Mouse (Mus musculus): ENCODE results near the gene Iffo2. TPM values are rescaled to one million over a fixed set of nuclear protein-coding genes. Genes with fewer than 3 reads are reported as not detected.

Gene Iffo2
- polyA plus RNA-seq, 1 experiment from 2014 or later = 2.2 TPM

- ATAC-seq (replicated peaks; ENCODE audit: low FRiP score) (no peak), DNase-seq (ENCODE audit: low spot score) (no peak)
- Histone ChIP-seq H3K27ac (ENCODE audit: low read depth, low read length) (no peak overlapping the region), H3K4me3 (ENCODE audit: low read depth, low read length) (no peak overlapping the region), H3K9me3 (ENCODE audit: control insufficient read depth, low read length) (no peaks in the 10 kb centered on the region), H3K9ac (ENCODE audit: low read depth, low read length) (no peak overlapping the region), H3K27me3 (replicated peaks; ENCODE audit: control insufficient read depth, insufficient read depth, low read length) (no peaks in the 10 kb centered on the region), H3K36me3 (ENCODE audit: control insufficient read depth, insufficient read depth, low read length) (no peaks in the 10 kb centered on the region), H3K4me2 (no peak overlapping the region), H3K4me1 (replicated peaks; ENCODE audit: control insufficient read depth, insufficient read depth, low read length) (0 out of 2 replicates have a peak, but pooled peaks cover 4% of the 10 kb centered on the region)
- 69% methylated on average over 2 of the region's 2 CpGs for WGBS
Observed at GRCm38 (mm10) chr4:139509069-139509468, 21.3 kb upstream of the Iffo2 start.

- no peak for ATAC-seq (replicated peaks; ENCODE audit: low FRiP score)
- Histone ChIP-seq H3K36me3 (ENCODE audit: control insufficient read depth, insufficient read depth, low read length) (no peaks in the 10 kb centered on the region), H3K9ac (ENCODE audit: low read depth, low read length) (no peak overlapping the region), H3K9me3 (ENCODE audit: control insufficient read depth, low read length) (no peaks in the 10 kb centered on the region), H3K4me2 (no peak overlapping the region), H3K27me3 (replicated peaks; ENCODE audit: control insufficient read depth, insufficient read depth, low read length) (no peaks in the 10 kb centered on the region), H3K4me3 (ENCODE audit: low read depth, low read length) (no peak overlapping the region), H3K27ac (ENCODE audit: low read depth, low read length) (no peak overlapping the region), H3K4me1 (replicated peaks; ENCODE audit: control insufficient read depth, insufficient read depth, low read length) (0 out of 2 replicates have a peak, but pooled peaks cover 4% of the 10 kb centered on the region)
- no peak for DNase-seq (ENCODE audit: low spot score)
- WGBS = 70% methylated on average over 2 of the region's 2 CpGs
Observed at GRCm38 (mm10) chr4:139511557-139511956, 18.8 kb upstream of the Iffo2 start.

GRCm38 (mm10) chr4:139512985-139513384, 17.4 kb upstream of the Iffo2 start:
- H3K9me3 ChIP-seq (ENCODE audit: control insufficient read depth, low read length) = no peaks in the 10 kb centered on the region
- H3K4me2 ChIP-seq = no peak overlapping the region
- no peak overlapping the region for H3K9ac ChIP-seq (ENCODE audit: low read depth, low read length)
- whole genome bisulfite sequencing = 36% methylated on average over 2 of the region's 2 CpGs
- H3K4me1 ChIP-seq (replicated peaks; ENCODE audit: control insufficient read depth, insufficient read depth, low read length) = 0 out of 2 replicates have a peak, but pooled peaks cover 4% of the 10 kb centered on the region
- no peaks in the 10 kb centered on the region for H3K27me3 ChIP-seq (replicated peaks; ENCODE audit: control insufficient read depth, insufficient read depth, low read length)
- no peaks in the 10 kb centered on the region for H3K36me3 ChIP-seq (ENCODE audit: control insufficient read depth, insufficient read depth, low read length)
- no peak overlapping the region for H3K4me3 ChIP-seq (ENCODE audit: low read depth, low read length)
- ATAC-seq (replicated peaks; ENCODE audit: low FRiP score) = no peak
- DNase-seq (ENCODE audit: low spot score) = no peak
- no peak overlapping the region for H3K27ac ChIP-seq (ENCODE audit: low read depth, low read length)

- Histone ChIP-seq H3K4me2 (no peak overlapping the region), H3K9ac (ENCODE audit: low read depth, low read length) (no peak overlapping the region), H3K36me3 (ENCODE audit: control insufficient read depth, insufficient read depth, low read length) (no peaks in the 10 kb centered on the region), H3K27me3 (replicated peaks; ENCODE audit: control insufficient read depth, insufficient read depth, low read length) (no peaks in the 10 kb centered on the region), H3K27ac (ENCODE audit: low read depth, low read length) (no peak overlapping the region), H3K4me3 (ENCODE audit: low read depth, low read length) (no peak overlapping the region), H3K9me3 (ENCODE audit: control insufficient read depth, low read length) (no peaks in the 10 kb centered on the region), H3K4me1 (replicated peaks; ENCODE audit: control insufficient read depth, insufficient read depth, low read length) (no peaks in the 10 kb centered on the region)
- ATAC-seq (replicated peaks; ENCODE audit: low FRiP score) = no peak
- WGBS = 67% methylated on average over 6 of the region's 6 CpGs
- no peak for DNase-seq (ENCODE audit: low spot score)
Observed at GRCm38 (mm10) chr4:139519221-139519620, 11.1 kb upstream of the Iffo2 start.

- no peak overlapping the region for H3K4me3 ChIP-seq (ENCODE audit: low read depth, low read length)
- H3K27me3 ChIP-seq (replicated peaks; ENCODE audit: control insufficient read depth, insufficient read depth, low read length) = no peaks in the 10 kb centered on the region
- H3K4me1 ChIP-seq (replicated peaks; ENCODE audit: control insufficient read depth, insufficient read depth, low read length) = no peaks in the 10 kb centered on the region
- no peaks in the 10 kb centered on the region for H3K9me3 ChIP-seq (ENCODE audit: control insufficient read depth, low read length)
- ATAC-seq (replicated peaks; ENCODE audit: low FRiP score) (no peak), DNase-seq (ENCODE audit: low spot score) (no peak)
- H3K4me2 ChIP-seq = no peak overlapping the region
- H3K9ac ChIP-seq (ENCODE audit: low read depth, low read length) = no peak overlapping the region
- no peaks in the 10 kb centered on the region for H3K36me3 ChIP-seq (ENCODE audit: control insufficient read depth, insufficient read depth, low read length)
- no peak overlapping the region for H3K27ac ChIP-seq (ENCODE audit: low read depth, low read length)
- 87% methylated on average over 10 of the region's 10 CpGs for WGBS
Observed at GRCm38 (mm10) chr4:139521926-139522325, 8.4 kb upstream of the Iffo2 start.

- Histone ChIP-seq H3K27ac (ENCODE audit: low read depth, low read length) (no peak overlapping the region), H3K4me1 (replicated peaks; ENCODE audit: control insufficient read depth, insufficient read depth, low read length) (no peaks in the 10 kb centered on the region), H3K9ac (ENCODE audit: low read depth, low read length) (no peak overlapping the region), H3K4me3 (ENCODE audit: low read depth, low read length) (no peak overlapping the region), H3K4me2 (no peak overlapping the region), H3K27me3 (replicated peaks; ENCODE audit: control insufficient read depth, insufficient read depth, low read length) (no peaks in the 10 kb centered on the region), H3K9me3 (ENCODE audit: control insufficient read depth, low read length) (no peaks in the 10 kb centered on the region), H3K36me3 (ENCODE audit: control insufficient read depth, insufficient read depth, low read length) (no peaks in the 10 kb centered on the region)
- no peak for ATAC-seq (replicated peaks; ENCODE audit: low FRiP score)
- DNase-seq (ENCODE audit: low spot score) = no peak
- WGBS = 77% methylated on average over 12 of the region's 12 CpGs
Observed at GRCm38 (mm10) chr4:139526475-139526874, 3.9 kb upstream of the Iffo2 start.

- Histone ChIP-seq H3K4me1 (replicated peaks; ENCODE audit: control insufficient read depth, insufficient read depth, low read length) (no peaks in the 10 kb centered on the region; the same call in 1 of the 2 replicates), H3K9ac (ENCODE audit: low read depth, low read length) (no peak overlapping the region), H3K4me2 (no peak overlapping the region), H3K27me3 (replicated peaks; ENCODE audit: control insufficient read depth, insufficient read depth, low read length) (no peaks in the 10 kb centered on the region), H3K36me3 (ENCODE audit: control insufficient read depth, insufficient read depth, low read length) (no peaks in the 10 kb centered on the region), H3K27ac (ENCODE audit: low read depth, low read length) (no peak overlapping the region), H3K9me3 (ENCODE audit: control insufficient read depth, low read length) (no peaks in the 10 kb centered on the region), H3K4me3 (ENCODE audit: low read depth, low read length) (no peak overlapping the region)
- no peak for DNase-seq (ENCODE audit: low spot score)
- WGBS = 83% methylated on average over 10 of the region's 10 CpGs
- ATAC-seq (replicated peaks; ENCODE audit: low FRiP score) = no peak
Observed at GRCm38 (mm10) chr4:139532081-139532480, 1.7 kb downstream of the Iffo2 start.

DNA sequence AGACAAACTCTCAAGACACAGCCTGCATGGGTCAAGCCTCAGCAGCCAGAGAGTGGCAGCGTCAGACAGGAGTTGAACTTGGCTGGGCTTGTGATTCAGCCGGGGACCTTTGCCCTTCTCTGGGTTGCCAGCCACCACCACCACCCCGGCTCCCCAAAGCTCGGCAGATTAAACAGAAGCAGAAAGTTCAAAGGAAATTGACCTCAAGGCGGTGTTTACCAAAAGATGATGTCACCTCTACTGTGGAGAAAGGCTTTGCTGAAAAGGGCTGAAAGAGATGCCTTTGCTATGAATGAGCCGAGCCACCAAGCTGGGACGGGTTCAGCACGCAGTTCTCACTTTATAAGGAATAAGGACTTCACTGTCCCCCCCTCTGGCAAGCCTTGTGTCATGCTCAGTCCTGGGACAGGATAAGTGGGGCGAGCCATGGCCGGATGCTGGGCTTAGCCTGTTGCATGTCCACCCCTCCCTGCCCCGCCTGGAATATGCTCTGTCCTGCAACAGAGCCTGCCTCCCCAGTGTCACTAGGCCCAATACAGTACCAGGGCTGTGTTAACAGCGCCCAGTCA, 4.9 kb downstream of the Iffo2 start:
- no peaks in the 10 kb centered on the region for H3K36me3 ChIP-seq (ENCODE audit: control insufficient read depth, insufficient read depth, low read length)
- no peak overlapping the region for H3K9ac ChIP-seq (ENCODE audit: low read depth, low read length)
- H3K27me3 ChIP-seq (replicated peaks; ENCODE audit: control insufficient read depth, insufficient read depth, low read length) = no peaks in the 10 kb centered on the region
- DNase-seq (ENCODE audit: low spot score) (peak; percentile 50), ATAC-seq (replicated peaks; ENCODE audit: low FRiP score) (peak; percentile 65)
- WGBS = 41% methylated on average over 12 of the region's 12 CpGs
- 0 out of 2 replicates have a peak overlapping the region, but pooled peaks have one; percentile 9 for H3K4me2 ChIP-seq
- no peaks in the 10 kb centered on the region; the same call in 1 of the 2 replicates for H3K4me1 ChIP-seq (replicated peaks; ENCODE audit: control insufficient read depth, insufficient read depth, low read length)
- H3K27ac ChIP-seq (ENCODE audit: low read depth, low read length) = peak overlapping the region; percentile 64
- H3K4me3 ChIP-seq (ENCODE audit: low read depth, low read length) = no peak overlapping the region
- H3K9me3 ChIP-seq (ENCODE audit: control insufficient read depth, low read length) = no peaks in the 10 kb centered on the region

DNA sequence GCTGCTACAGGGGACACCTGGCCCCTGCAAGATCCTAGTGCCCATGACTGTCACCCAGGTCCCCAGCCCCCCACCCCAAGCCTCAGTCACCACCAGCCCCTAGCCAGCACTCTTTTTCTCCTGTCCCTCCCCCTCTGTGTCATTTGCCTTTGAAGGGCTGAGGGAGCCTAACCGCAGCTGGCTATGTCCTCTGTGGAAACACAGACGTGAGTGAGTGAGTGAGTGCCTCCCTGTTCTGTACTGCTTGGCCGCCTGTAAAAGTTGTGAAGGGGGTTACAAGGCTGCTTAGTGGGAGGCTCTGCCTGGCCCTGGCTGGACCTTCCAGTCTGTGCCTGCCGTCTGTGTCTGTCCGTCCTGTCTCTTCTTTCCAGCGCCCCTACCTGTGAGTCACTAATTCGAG, 5.4 kb downstream of the Iffo2 start:
- DNase-seq (ENCODE audit: low spot score) (no peak), ATAC-seq (replicated peaks; ENCODE audit: low FRiP score) (0 out of 2 replicates have a peak, but pooled peaks have one; percentile 39)
- Histone ChIP-seq H3K4me1 (replicated peaks; ENCODE audit: control insufficient read depth, insufficient read depth, low read length) (no peaks in the 10 kb centered on the region; the same call in 1 of the 2 replicates), H3K9ac (ENCODE audit: low read depth, low read length) (no peak overlapping the region), H3K9me3 (ENCODE audit: control insufficient read depth, low read length) (no peaks in the 10 kb centered on the region), H3K4me3 (ENCODE audit: low read depth, low read length) (no peak overlapping the region), H3K36me3 (ENCODE audit: control insufficient read depth, insufficient read depth, low read length) (no peaks in the 10 kb centered on the region), H3K4me2 (no peak overlapping the region), H3K27me3 (replicated peaks; ENCODE audit: control insufficient read depth, insufficient read depth, low read length) (no peaks in the 10 kb centered on the region), H3K27ac (ENCODE audit: low read depth, low read length) (peak overlapping the region; percentile 64)
- 53% methylated on average over 7 of the region's 7 CpGs for WGBS

All from liver, embryonic 11.5 days (tissue).